Mouse (Mus musculus) intestine, embryonic 14.5 days (tissue): ENCODE results near the gene Crls1. TPM values are rescaled to one million over a fixed set of nuclear protein-coding genes. Genes with fewer than 3 reads are reported as not detected.

Experiments
- ATAC-seq: fragments of 200-750 bp; cut with Nextera tagmentation; replicated peaks from 2 replicates; pipeline ENCODE4 v1.8.0; 2017; ENCODE audit warnings: low read depth, moderate number of reproducible peaks, moderate TSS enrichment, moderate library complexity; ENCODE audit not compliant: low FRiP score, low TSS enrichment
- DNase-seq: peaks from one replicate; pipeline ENCODE4 v3.0.0-alpha.2; 2018; ENCODE audit warnings: low spot score
- H3K27ac ChIP-seq: fragments of 300-500 bp; sonication (generic); 2 replicates; pipeline ENCODE4 v1.5.1; 2014; ENCODE audit warnings: low read depth, mild to moderate bottlenecking, control low read depth
- H3K27me3 ChIP-seq: fragments of 300-500 bp; sonication (generic); replicated peaks from 2 replicates; pipeline ENCODE4 v1.6.1; 2014; ENCODE audit warnings: low read length, control low read depth; ENCODE audit not compliant: control insufficient read depth, insufficient read depth
- H3K36me3 ChIP-seq: fragments of 300-500 bp; sonication (generic); 2 replicates; pipeline ENCODE4 v1.6.1; 2014; ENCODE audit warnings: low read length, control low read depth; ENCODE audit not compliant: control insufficient read depth, insufficient read depth
- H3K4me1 ChIP-seq: fragments of 300-500 bp; sonication (generic); replicated peaks from 2 replicates; pipeline ENCODE4 v1.6.1; 2014; ENCODE audit warnings: low read length, control low read depth, mixed read lengths; ENCODE audit not compliant: control insufficient read depth, insufficient read depth
- H3K4me2 ChIP-seq: fragments of 300-500 bp; sonication (generic); 2 replicates; pipeline ENCODE4 v1.6.1; 2014; ENCODE audit warnings: low read length
- H3K4me3 ChIP-seq: fragments of 300-500 bp; sonication (generic); 2 replicates; pipeline ENCODE4 v1.5.1; 2014; ENCODE audit warnings: low read depth, low read length, control low read depth, mixed read lengths
- H3K9ac ChIP-seq: fragments of 300-500 bp; sonication (generic); 2 replicates; pipeline ENCODE4 v1.6.1; 2014; ENCODE audit warnings: mild to moderate bottlenecking, low read length
- H3K9me3 ChIP-seq: fragments of 300-500 bp; sonication (generic); 2 replicates; pipeline ENCODE4 v1.6.1; 2016; ENCODE audit warnings: low read length, control low read depth; ENCODE audit not compliant: control insufficient read depth
- WGBS: fragments of 180-500 bp; shearing (Covaris S2); extraction: QIAGEN DNeasy Blood & Tissue Kit; methylation state at CpG from one replicate; pipeline ENCODE4 v1.1.7; 2014; 5-methylcytosine and 5-hydroxymethylcytosine counted together
- polyA plus RNA-seq: library from polyadenylated mRNA; unstranded; fragments of >200 nt; fragmentation: Nextera tagmentation; extraction: Ambion mirVana; gene quantifications from 2 replicates; pipeline ENCODE4 v1.2.1, GENCODE M21; 2014

Crls1 gene
- polyA plus RNA-seq, 1 experiment from 2014 or later = 20.3 TPM

DNA sequence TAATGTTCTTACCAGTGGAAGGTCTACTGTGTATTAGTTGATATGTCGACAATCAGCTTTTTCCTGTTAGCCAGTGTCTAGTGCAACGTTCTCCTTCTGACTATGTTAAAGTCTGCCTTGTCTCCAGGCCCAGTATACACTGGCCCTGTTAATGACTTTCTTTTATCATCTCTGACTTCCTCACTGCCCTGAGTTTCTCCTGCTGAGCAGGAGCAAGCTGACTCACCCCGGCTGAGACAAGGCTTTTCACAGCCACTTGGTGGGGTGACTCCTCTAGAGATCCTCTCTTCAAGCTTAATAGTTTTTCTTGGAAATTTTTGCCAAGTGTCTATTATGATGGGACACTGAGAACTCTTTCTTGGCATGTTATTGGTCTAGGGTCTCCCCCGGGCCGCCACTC is 9.9 kb downstream of the Crls1 start:
- no peaks in the 10 kb centered on the region for H3K9me3 ChIP-seq
- H3K27me3 ChIP-seq = no peaks in the 10 kb centered on the region
- H3K4me1 ChIP-seq = no peaks in the 10 kb centered on the region
- WGBS = 82% methylated on average over 5 of the region's 5 CpGs
- H3K9ac ChIP-seq = no peak overlapping the region
- no peak for ATAC-seq
- H3K27ac ChIP-seq = no peak overlapping the region
- H3K4me3 ChIP-seq = no peak overlapping the region
- no peak for DNase-seq
- peaks cover 14% of the 10 kb centered on the region for H3K36me3 ChIP-seq
- H3K4me2 ChIP-seq = no peak overlapping the region

DNA sequence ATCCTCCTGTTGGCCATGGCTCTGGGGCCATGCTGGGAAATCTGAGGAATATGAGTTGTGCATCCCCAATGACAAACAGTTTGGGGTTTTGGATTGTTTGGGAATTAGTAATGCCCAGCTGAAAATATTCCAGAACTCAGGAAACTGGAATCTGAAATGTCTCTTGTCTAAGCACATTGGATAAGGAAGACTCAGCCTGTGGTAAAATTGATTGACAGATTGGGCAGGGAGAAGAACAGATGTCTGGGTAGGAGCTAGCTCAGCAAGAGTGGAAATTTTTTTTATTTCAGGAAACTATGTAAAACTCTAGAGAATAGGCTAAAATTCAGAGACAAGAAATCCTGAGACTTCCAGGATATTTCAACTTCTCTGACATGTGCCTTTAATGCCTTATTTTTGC is 14.0 kb downstream of the Crls1 start:
- H3K4me1 ChIP-seq = no peaks in the 10 kb centered on the region
- no peak overlapping the region for H3K4me3 ChIP-seq
- no peaks in the 10 kb centered on the region for H3K27me3 ChIP-seq
- no peak for ATAC-seq
- no peak overlapping the region for H3K27ac ChIP-seq
- no peaks in the 10 kb centered on the region for H3K9me3 ChIP-seq
- DNase-seq = no peak
- H3K4me2 ChIP-seq = no peak overlapping the region
- H3K36me3 ChIP-seq = peaks cover 20% of the 10 kb centered on the region
- H3K9ac ChIP-seq = no peak overlapping the region

DNA sequence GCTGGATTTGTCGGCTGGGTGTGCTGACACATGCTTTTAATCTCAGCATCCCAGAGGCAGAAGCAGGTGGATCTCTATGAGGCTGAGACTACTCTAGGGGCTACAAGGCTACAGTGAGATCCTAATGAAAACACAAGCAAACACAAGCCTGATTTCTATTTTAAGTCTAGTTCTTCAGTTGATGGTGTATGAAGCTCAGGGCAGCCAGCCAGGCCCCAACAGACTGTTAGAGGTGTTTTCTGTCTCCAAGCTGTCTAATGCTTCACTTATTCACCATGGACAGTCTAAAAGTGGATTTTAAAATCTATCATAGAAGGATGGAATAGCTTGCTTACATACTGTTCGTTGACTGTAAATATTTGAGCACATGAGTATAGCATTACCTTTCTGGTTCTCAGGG is 15.0 kb downstream of the Crls1 start:
- ATAC-seq (no peak), DNase-seq (no peak)
- Histone ChIP-seq H3K9me3 (no peaks in the 10 kb centered on the region), H3K27ac (no peak overlapping the region), H3K4me1 (no peaks in the 10 kb centered on the region), H3K9ac (no peak overlapping the region), H3K27me3 (no peaks in the 10 kb centered on the region), H3K4me3 (no peak overlapping the region), H3K4me2 (no peak overlapping the region), H3K36me3 (peaks cover 29% of the 10 kb centered on the region)
- 89% methylated on average over 2 of the region's 2 CpGs for WGBS

DNA sequence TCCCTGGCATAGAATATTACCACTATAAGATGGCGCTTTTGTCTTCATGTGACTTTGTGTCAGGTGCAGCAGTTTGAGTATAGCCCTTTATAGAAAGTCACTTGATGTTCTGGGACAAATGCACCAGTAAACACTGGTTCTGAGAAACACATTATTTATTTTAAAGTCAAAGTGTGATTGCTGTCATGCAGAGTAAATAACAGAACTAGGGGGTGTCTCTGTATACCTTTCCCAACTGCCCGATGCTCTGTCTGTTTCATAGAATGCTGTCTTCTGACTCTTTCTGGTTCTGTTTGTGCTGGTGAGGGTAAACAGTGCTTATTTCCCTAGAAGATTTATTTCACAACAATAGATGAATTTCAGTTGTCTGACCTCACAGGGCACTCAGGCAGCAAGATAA is 16.9 kb downstream of the Crls1 start:
- no peak for ATAC-seq
- 88% methylated on average over 2 of the region's 2 CpGs for WGBS
- Histone ChIP-seq H3K27ac (no peak overlapping the region), H3K9ac (no peak overlapping the region), H3K9me3 (no peaks in the 10 kb centered on the region), H3K4me1 (no peaks in the 10 kb centered on the region), H3K36me3 (peaks cover 37% of the 10 kb centered on the region), H3K4me2 (no peak overlapping the region), H3K4me3 (no peak overlapping the region), H3K27me3 (no peaks in the 10 kb centered on the region)
- DNase-seq = no peak

DNA sequence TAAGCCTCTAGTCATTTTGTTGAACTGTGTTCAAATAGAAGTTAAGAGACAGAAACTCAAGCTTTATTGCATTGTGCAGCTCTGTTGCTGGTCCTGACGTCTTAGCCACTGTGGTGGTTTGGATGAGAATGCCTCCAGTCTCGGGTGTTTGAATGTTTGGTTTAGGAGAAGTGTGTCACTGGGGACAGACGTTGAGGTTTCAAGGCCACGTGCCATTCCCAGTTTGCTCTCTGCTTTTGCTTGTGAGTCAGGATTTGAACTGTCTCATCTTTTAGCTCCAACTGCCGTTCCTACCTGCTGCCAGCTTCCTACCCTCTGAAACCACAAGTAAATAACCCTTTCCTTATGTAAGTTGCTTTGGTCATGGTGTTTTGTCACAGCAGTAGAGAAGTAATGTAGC is 21.1 kb downstream of the Crls1 start:
- Histone ChIP-seq H3K4me2 (no peak overlapping the region), H3K4me1 (no peaks in the 10 kb centered on the region), H3K4me3 (no peak overlapping the region), H3K27me3 (no peaks in the 10 kb centered on the region), H3K27ac (no peak overlapping the region), H3K9ac (no peak overlapping the region), H3K36me3 (peaks cover 37% of the 10 kb centered on the region), H3K9me3 (no peaks in the 10 kb centered on the region)
- 77% methylated on average over 5 of the region's 5 CpGs for WGBS
- DNase-seq (no peak), ATAC-seq (no peak)

DNA sequence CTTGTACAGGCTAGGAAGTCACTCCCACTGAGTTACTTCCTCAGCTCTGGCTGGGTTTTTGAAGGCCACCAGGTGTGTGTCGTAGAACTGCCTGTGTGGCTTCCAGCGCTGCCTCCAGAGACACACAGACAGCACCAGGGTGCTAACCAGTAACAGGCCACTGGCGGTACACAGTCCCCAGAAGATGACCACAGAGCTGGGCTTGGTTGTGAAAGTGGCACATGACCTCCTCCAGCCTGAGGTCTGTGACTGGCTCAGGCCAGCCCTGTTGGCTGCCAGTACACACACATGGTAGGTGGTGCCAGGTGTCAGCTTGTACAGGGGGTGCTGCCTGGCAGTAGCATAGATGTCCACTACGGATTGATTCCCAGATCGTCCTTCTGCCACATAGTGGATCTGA is 23.2 kb downstream of the Crls1 start:
- Histone ChIP-seq H3K4me1 (no peaks in the 10 kb centered on the region), H3K27ac (no peak overlapping the region), H3K4me2 (no peak overlapping the region), H3K4me3 (no peak overlapping the region), H3K36me3 (peaks cover 22% of the 10 kb centered on the region), H3K9ac (no peak overlapping the region), H3K9me3 (no peaks in the 10 kb centered on the region), H3K27me3 (no peaks in the 10 kb centered on the region)
- 87% methylated on average over 5 of the region's 5 CpGs for WGBS
- no peak for DNase-seq
- ATAC-seq = no peak

DNA sequence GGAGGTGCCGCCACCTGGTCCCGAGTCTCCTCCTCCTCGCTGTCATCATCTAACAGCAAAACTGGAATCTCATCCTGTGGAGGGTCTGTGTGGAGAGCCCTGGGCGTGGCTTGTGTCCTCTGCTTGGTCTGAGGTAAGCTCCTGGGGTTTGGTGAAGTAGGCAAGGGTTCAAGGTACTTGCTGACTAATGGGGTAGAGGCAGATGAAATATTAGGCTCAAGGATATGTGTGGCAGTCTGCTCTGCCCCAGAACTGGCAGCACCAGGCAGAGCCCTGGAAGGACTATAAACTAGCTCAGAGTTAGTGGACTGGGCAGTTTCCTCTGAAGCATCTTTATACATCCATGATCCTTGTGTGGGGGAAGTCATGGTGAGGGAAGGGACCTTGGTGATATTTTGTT is 23.8 kb downstream of the Crls1 start:
- WGBS = 63% methylated on average over 4 of the region's 4 CpGs
- no peak for ATAC-seq
- no peak overlapping the region for H3K9ac ChIP-seq

DNA sequence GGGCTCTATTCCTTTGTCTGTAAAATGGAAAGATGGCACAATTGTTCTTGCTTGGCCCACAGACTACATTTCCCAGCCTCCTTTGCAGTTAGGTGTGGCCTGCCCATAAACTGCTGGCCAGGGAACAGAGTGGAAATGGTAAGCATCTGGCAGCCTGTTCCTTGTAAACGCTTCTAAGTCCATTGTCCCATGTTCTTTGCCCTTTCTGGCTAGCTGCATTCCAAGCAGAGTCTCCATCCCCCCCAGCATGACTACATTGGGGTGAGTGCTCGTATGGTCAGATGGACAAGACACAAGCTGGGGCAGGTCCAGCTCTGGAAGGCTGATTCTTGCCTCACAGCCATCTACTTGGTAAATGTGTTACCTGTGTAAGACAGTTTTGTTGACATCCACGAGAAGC is 25.2 kb downstream of the Crls1 start:
- Histone ChIP-seq H3K4me1 (no peaks in the 10 kb centered on the region), H3K36me3 (peaks cover 6% of the 10 kb centered on the region), H3K4me3 (no peak overlapping the region), H3K4me2 (no peak overlapping the region), H3K27me3 (no peaks in the 10 kb centered on the region), H3K27ac (no peak overlapping the region), H3K9ac (no peak overlapping the region), H3K9me3 (no peaks in the 10 kb centered on the region)
- no peak for ATAC-seq
- DNase-seq = no peak
- WGBS = 63% methylated on average over 3 of the region's 3 CpGs

More for the DNA sequence above, 23.8 kb downstream of the Crls1 start:
- Histone ChIP-seq H3K4me3 (no peak overlapping the region), H3K4me1 (no peaks in the 10 kb centered on the region), H3K4me2 (no peak overlapping the region), H3K36me3 (peaks cover 18% of the 10 kb centered on the region), H3K27ac (no peak overlapping the region), H3K9me3 (no peaks in the 10 kb centered on the region), H3K27me3 (no peaks in the 10 kb centered on the region)
- no peak for DNase-seq

DNA sequence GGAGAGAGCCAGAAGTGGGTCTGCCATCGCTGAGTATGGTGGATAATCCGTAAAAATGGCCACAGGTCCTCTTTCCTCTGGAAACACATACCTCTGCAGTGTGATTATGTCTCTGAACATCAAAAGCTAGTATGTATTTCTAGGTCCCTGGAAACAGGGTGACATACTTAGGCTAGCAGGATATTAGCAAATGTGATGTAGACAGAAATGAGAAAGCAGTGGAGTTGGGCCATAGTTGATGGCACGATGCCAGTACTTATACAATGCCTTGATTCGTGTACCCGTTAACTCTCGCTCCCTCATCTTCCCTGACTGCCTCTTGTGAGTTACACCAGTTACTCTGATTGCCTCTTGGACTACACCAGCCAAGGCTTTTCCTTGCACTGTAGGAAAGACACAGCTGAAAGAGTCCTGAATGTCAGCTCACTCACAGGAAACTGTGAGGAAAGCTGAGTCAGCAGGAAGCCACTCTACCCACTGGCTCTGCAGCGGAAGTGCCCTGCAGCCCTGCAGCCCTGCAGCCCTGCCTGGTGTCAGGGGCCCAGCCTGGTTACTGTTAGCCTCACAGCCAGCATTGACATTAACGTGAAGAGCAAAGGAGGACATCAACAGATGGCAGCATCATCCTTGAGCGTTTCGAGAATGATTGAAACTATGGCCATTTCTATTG is 27.3 kb downstream of the Crls1 start:
- Histone ChIP-seq H3K4me1 (no peaks in the 10 kb centered on the region; the same call in 1 of the 2 replicates), H3K36me3 (no peaks in the 10 kb centered on the region), H3K27ac (no peak overlapping the region), H3K4me2 (no peak overlapping the region), H3K9ac (no peak overlapping the region), H3K9me3 (no peaks in the 10 kb centered on the region), H3K4me3 (no peak overlapping the region), H3K27me3 (peaks cover 14% of the 10 kb centered on the region)
- DNase-seq (no peak), ATAC-seq (no peak)
- 87% methylated on average over 10 of the region's 10 CpGs for WGBS
